Mouse (Mus musculus): ENCODE results near the gene Pwp2. TPM values are rescaled to one million over a fixed set of nuclear protein-coding genes. Genes with fewer than 3 reads are reported as not detected.
"Not testable (repeated sequence)": the region's sequence is repeated elsewhere in the genome, so short reads cannot be mapped to it uniquely, and the experiment has no call there.

Gene Pwp2
- 16.5 and 17.9 TPM in 2 replicates for total RNA-seq (2021)
- long read RNA-seq, experiment 1, transcript Pwp2-201 (21 exons, 3,872 nt), result major isoform, 11 of 17 reads
- long read RNA-seq, experiment 1, partial matches to known transcripts, result 2 of 17 reads
- long read RNA-seq, experiment 1, other reads (novel, unspliced or antisense), result 4 of 17 reads
- long read RNA-seq, experiment 2, transcript Pwp2-201 (21 exons, 3,872 nt), result major isoform, 6 of 10 reads
- long read RNA-seq, experiment 2, partial matches to known transcripts, result 3 of 10 reads
- long read RNA-seq, experiment 2, other reads (novel, unspliced or antisense), result 1 of 10 reads

DNA sequence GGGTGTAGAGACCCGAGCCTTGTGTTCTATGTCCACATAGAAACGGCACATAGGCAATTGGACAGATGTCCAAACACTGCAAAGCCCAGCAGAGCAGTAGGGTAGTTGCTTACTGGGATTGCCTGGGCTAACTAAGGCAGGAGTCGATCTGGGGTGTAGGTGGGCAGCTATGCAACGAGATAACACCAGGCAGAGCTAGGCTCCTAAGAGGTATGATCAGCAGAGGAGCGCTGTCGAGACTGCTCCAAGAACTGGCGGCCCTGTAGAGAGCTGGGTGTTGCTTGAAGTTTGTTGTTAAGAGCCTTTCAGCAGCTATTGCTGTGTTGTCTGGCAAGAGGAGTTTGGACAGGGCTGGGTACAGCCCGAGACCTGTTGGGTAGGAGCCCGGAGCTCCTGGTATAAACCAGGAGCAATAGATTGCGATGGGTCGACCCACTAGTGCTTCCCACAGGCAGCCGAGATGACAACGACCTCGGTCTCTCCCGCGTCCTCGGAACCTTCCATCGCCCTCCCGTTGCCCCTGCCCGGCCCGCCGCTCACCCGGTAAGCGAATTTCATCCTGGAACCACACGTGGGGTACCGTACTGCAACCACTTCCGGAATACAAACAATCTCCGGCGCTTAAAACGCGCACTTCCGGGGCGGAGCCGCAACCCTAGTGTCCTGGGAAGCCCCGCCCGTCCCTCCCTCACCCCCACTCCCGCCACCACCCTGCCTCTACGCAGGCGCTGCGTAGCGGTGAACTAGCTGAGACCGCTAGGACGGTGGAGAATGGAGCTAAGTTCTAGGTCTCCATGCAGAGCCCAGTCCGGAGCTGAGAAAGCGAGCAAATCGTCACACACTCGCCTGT lies at the start of gene Pwp2:
TSS of gene Pwp2 (minus strand) at position 619 of the 850 bp plus-strand sequence.
- peak; percentile 95 for DNase-seq

GRCm38 (mm10) chr10:78233756-78234155 lies 48.8 kb upstream of the Pwp2 start:
- DNase-seq, result no peak

GRCm38 (mm10) chr10:78233161-78233560 lies 48.2 kb upstream of the Pwp2 start:
- no peak for DNase-seq

- no peak for DNase-seq
Measured at GRCm38 (mm10) chr10:78232301-78232980, 47.5 kb upstream of the Pwp2 start.

DNA sequence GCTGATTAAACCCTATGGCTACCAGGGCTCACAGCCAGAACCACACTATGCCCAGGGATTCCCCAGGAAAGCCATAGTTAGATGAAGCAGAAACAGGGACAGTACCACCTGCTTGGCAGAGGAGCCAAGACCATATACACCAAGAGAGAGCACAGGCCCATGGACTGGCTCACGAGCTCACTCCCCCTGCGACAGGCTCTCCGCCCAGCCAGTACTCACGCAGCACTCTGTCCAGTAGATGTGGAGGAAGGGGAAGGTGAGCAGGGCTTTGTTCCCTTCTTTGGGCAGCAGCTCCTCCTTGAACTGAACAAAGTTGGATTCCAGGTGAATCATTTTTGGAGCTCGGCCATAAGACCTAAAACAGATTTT lies 43.6 kb upstream of the Pwp2 start:
- no peak for DNase-seq

DNA sequence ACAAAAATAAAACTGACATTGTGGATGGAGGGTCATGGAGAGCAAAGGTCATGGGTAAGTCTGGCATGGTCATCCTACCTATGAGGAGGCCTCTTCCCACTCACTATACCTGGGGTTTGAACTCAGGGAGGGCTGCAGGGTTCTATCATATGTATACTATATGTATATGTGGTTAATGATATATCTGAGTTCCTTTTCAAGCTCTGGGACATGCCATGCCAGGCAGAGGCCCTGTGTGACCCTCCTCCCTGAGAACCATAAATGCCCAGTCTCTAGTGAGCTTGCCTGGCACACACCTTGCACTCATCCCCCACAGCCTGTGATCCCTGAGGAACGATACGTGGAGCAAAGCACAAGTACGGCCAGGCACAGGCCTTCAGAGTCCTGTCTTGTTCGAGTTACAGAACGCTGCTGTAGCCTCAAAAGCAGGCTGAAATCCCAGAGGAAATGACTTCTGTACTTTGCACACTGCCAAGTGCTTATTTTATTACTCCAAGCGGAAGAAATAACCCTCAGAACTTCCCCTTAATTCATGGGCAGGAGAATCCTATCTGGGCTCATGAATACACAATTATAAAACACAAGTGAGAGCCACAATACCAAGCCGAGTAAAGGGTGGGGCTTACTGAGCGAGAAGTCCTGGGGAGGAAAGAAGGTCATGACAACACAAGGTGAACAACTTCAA lies 43.1 kb upstream of the Pwp2 start:
- no peak for DNase-seq

DNA sequence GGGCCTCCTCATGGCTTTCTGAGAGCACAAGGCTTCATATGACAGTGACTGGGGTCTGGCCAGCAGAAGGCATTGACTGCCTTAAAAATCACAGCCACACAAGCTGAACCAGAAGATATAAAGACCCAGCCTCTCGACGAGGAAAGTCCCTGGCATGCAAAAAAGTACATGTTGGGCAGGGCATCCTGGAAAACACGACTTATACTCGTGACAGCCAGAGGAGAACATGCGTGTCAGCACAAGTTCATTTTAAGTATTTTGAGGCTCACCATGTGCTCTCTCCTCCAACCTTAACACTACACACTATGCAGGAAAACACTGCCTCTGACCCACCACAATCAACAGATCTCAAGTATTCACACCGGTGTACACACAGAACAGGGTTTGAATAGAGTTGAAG lies 39.2 kb upstream of the Pwp2 start:
- DNase-seq, result no peak

DNA sequence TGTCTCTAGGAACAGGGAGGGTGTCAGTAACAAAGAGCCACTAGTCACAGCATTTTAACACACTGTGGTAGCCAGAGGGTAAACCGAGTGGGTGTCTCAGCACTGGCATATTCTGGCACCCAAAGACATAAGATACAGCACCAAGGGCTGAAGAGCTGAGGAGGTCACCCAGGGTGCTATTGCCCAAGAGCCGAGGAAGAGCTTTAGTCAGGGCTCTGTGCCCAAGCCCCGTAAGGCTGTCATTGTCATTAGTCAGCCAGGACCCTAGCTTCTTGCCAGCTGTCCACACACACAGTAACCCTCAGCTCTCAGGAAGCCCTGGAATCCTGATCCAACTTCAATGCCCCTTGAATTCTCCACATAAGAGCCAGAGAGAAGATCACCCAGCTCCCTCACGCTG lies 38.0 kb upstream of the Pwp2 start:
- peak; percentile 65 for DNase-seq

DNA sequence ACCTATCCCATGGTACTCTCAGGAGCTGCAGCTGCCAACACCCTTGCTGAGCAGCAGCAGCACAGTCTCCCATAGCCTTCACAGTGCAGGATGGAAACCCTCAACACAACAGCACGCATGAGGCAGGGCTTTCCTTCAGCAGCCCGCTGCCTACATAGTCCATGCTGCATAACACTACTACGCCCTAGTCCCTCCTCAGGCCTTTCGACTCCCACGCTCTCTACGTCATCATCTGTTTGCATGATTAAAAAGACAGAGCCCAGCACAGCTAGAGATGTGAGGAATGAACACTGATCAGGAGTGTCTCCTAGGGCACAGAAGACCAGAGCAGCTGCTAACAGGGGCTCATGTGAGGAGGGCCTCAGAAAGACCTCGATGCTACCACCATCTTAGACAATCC lies 36.4 kb upstream of the Pwp2 start:
- no peak for DNase-seq

GRCm38 (mm10) chr10:78219528-78219927 lies 34.6 kb upstream of the Pwp2 start:
- no peak for DNase-seq

- DNase-seq, result no peak
Measured at GRCm38 (mm10) chr10:78218576-78218975, 33.6 kb upstream of the Pwp2 start.

DNA sequence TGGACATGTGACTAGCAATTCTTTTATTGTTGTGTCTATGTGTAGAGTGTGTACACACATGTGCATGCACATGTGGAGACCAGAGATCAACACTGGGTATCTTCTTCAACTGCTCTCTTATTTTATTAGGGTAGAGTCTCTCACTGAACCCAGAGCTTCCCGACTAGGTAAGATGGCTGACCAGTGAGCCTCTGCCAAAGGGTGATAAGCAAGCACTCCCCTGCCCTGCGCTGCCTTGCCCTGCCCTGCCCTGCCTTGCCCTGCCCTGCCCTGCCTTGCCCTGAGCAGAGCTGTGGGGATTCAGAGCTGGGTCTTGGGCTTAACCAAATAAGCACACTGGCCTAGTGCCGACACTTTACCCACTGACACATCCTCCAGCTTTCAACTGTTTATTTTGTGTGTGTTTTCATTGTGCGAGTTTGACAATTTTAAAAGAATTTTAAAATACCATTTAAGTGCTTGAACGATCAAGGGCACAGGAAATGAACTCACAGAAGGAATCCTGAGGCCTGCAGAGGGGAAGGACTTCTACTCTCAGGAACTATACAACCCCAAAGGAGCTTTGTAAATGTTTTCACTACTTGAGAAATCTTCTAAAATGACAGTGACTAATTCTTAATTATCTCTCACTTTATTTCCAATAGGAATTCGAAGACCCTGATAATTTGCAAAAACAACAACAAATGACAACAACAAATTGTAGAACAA lies 31.6 kb upstream of the Pwp2 start:
- DNase-seq, result no peak

DNA sequence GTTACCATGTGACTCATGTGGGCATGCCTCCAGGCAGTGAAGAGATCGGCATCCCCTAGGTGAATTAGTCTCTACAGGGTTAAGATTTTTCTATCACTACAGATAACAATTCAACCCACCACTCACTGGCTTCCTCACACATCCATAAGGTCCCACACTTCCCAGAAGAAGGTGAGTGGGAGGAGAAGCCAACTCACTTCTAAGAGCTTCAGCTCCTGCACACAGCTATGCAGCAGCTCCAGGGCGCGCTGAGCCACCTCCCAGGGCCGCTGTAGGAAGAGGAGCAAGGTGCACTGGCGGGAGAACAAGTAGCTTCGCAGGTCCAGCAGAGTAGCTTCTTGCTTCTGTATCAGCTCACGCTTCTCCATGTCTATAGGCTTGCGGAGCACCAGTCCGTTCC lies 29.4 kb upstream of the Pwp2 start:
- no peak for DNase-seq

DNA sequence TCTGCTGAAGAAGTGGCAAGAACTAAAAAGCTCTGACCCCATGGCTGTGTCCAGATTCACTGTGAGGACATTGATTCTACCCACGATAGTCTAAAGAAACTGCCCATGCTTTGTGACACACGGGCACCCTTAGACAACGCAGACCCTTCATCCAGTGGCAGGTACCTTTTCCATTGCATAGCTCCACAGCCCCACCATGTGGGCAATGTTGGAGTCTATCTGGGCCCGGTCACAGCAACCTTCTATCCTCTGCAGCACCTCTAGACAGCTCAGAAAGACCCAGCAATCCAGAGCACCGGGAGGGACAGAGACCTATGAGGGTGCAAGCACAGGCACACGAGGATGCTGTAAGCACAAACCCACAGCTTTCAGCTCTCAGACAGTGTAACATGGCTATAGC lies 26.4 kb upstream of the Pwp2 start:
- DNase-seq, result no peak

DNA sequence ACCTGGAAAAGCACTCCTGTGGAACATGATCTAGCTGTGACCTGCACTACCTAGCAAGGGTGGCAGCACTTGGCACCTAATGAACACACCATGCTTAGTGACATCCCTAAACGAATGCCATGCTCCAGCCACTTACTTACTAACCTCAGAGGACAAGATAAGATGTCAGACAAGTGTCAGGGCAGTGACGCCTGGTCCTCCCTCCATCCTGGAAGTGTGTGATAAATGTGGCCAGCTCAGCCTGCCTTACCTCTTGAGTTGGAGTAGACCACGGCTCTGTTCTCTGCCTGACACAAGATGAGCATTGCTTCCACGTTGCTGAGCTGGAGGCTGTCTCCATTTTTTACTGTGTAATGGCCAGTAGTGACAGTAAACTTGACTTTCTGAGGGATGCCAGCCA lies 16.2 kb upstream of the Pwp2 start:
- DNase-seq, result no peak

DNA sequence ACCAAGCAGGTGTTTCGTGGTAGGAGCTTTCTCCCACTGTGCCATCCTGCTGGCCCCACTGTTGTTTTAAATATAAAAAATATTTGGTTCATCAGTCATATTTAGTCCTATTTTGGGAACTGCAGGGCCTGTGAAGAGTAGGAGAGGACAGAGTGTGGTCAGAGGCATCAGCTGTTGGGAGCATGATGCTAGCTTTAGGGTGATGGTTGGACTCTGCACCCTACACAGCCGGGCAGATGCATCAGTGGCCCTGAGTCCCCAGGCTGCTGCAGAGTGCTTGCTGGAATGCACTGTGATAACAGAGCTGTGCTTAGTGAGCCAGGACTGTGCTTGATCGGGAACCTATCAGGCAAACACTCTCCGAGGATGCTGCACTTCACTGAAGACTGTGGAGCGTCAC lies 8.0 kb upstream of the Pwp2 start:
- DNase-seq, result no peak

- not testable (repeated sequence) for DNase-seq
Measured at GRCm38 (mm10) chr10:78186076-78186475, 1.1 kb upstream of the Pwp2 start.

GRCm38 (mm10) chr10:78185381-78185725 lies 404 bp upstream of the Pwp2 start:
- DNase-seq, result no peak

DNA sequence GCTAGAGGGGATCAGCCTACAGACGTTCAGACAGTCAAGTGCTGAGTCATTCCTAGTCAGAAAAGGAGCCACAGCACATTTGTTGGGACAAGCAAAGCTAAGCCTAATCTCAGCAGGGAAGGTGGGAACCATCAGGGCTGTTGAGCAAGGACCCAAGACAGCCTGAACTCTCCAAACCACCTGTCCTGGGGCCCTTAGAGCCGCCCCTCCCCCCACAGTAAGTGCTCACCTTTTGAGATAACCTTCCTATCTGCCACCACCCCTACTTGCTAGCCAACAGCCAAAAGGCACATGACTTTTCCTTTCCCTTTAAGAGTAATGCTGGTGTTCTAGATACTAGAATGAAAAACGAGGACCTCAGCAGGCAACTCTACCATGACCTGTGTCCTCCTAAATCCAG lies 1.4 kb downstream of the Pwp2 start:
- no peak for DNase-seq

GRCm38 (mm10) chr10:78182321-78182720 lies 2.6 kb downstream of the Pwp2 start:
- DNase-seq, result no peak

DNA sequence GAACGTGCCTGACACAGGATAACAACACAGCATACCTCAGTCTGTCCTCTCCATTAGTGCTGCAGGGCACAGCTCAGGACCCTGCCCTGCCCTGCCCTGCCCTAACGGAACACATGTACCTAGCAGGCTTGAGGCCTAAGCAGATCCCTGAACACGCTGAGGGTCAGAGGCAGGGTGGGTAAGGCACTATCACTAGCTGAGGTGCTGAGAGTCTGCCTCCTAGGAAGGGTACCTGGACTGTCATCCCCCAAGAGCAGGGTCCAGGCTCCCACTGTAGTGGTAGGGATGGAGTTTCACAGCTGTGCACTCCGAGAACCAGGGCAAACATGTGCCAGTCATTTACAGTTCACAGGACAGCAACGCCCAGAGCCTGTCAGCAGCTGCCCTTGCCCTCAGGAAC lies 10.5 kb downstream of the Pwp2 start:
- DNase-seq, result no peak

- no peak for DNase-seq
Measured at GRCm38 (mm10) chr10:78171581-78171980, 13.4 kb downstream of the Pwp2 start.

All from adrenal gland, postnatal 14 days (tissue).